In the genomic region with DNA sequence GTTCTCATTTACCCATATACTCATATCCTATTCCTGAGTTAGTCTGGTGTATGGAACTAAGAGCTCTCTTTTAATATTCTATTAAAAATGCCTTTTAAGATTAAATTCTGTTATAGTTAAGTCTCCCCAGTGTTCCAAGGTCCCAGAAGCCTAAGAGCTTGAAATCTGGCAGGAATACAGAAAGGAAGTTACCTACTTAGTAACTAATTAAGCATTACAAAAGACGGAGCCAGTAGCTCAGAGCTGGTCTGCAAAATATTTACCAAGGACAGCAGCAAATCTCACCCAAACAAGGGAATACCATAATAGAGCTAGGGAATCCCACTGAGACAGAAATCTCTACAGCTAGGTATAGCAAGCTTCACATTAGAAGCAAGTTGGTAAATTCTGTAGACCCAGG, we compare ENCODE assay signal across 7 mouse cellular contexts.
DNase-seq lines count a peak whose midpoint lies in the region; TF ChIP-seq lines count a peak whose summit lies in the region.
"Not testable (repeated sequence)": the region's sequence is repeated elsewhere in the genome, so short reads cannot be mapped to it uniquely, and the experiment has no call there.

No protein-coding gene starts in this region.

- H3K27ac ChIP-seq in kidney, adult 2 months (ENCODE audit: insufficient read depth, low read depth, low read length); liver, adult 2 months (replicated peaks; ENCODE audit: insufficient read depth, low read depth, low read length): not testable (repeated sequence)

- not testable (repeated sequence) for TF ChIP-seq POLR2A in kidney, adult 2 months (IDR thresholded peaks at IDR 0.05; ENCODE audit: low read depth, low read length); liver, adult 2 months (IDR thresholded peaks at IDR 0.05; ENCODE audit: extremely low read depth, insufficient read depth, low read length)

- not testable (repeated sequence) for TF ChIP-seq CTCF in kidney, adult 2 months (conservative IDR thresholded peaks at IDR 0.05; ENCODE audit: insufficient read depth, insufficient read length, low read depth, low read length); liver, adult 2 months (IDR thresholded peaks at IDR 0.05; ENCODE audit: low read depth, low read length)

- whole genome bisulfite sequencing in kidney, adult 2 months, result 51% methylated on average over 1 of the region's 1 CpGs
- WGBS in liver, adult 2 months, result 40% methylated on average over 1 of the region's 1 CpGs

- not testable (repeated sequence) for H3K36me3 ChIP-seq in kidney, adult 2 months (ENCODE audit: control insufficient read depth, insufficient read depth, low read length); liver, adult 2 months (ENCODE audit: control insufficient read depth, insufficient read depth, low read length)

- H3K9ac ChIP-seq in liver, adult 2 months (ENCODE audit: low read depth, low read length), result not testable (repeated sequence)

- not testable (repeated sequence) for H3K27me3 ChIP-seq in kidney, adult 2 months (replicated peaks; ENCODE audit: control insufficient read depth, insufficient read depth, low read length); liver, adult 2 months (ENCODE audit: control insufficient read depth, insufficient read depth, low read length)

- not testable (repeated sequence) for H3K4me3 ChIP-seq in kidney, adult 2 months (ENCODE audit: insufficient read depth, low read depth, low read length); liver, adult 2 months (ENCODE audit: insufficient read depth, low read depth, low read length)

- not testable (repeated sequence) for H3K79me2 ChIP-seq in liver, adult 2 months (ENCODE audit: control insufficient read depth, insufficient read depth, low read length)

- DNase-seq in R1 (ENCODE audit: low read depth, low spot score), result peak; percentile 30
- peak; percentile 1 for DNase-seq in ZHBTc4 (ENCODE audit: low read depth, low spot score)
- peak; percentile 51 for DNase-seq in kidney, adult 2 months
- peak; percentile 1 to 5 for DNase-seq in kidney, adult 8-10 months
- DNase-seq in kidney, adult 9 months, result peak; percentile 62
- peak; percentile 1 for DNase-seq in liver, adult 2 months (ENCODE audit: extremely low read depth, low read depth, low spot score)
- peak; percentile 58 for DNase-seq in yolk sac, embryonic 10.5 days (ENCODE audit: low spot score)

- H3K4me1 ChIP-seq in kidney, adult 2 months (ENCODE audit: control insufficient read depth, insufficient read depth, low read length); liver, adult 2 months (ENCODE audit: control insufficient read depth, insufficient read depth, low read length): not testable (repeated sequence)

Comparison
In these comparisons a context has a peak if more than half of its experiments do, and no peak if none do; other contexts are left out.
1. DNase-seq: peak in every context shown above with its lines; median percentile 62 in kidney, adult 9 months; 58 in yolk sac, embryonic 10.5 days; 51 in kidney, adult 2 months; 30 in R1; 3 in kidney, adult 8-10 months; 1 in ZHBTc4; 1 in liver, adult 2 months.